Mouse (Mus musculus) neutrophil, adult 65 days (primary cell): ENCODE data around the gene Ddx23. TPM values are rescaled to one million over a fixed set of nuclear protein-coding genes. Genes with fewer than 3 reads are reported as not detected.

Experiments
- total RNA-seq: library from RNA; stranded (reverse); gene quantifications from 2 replicates; pipeline ENCODE4 v1.2.4, GENCODE M21; 2023

The Ddx23 gene
- 68.1 and 73.5 TPM in 2 replicates for total RNA-seq

GRCm38 (mm10) chr15:98662567-98663545, at the start of gene Ddx23:
Gene Ddx23 (minus strand): TSS chr15:98662894.

GRCm38 (mm10) chr15:98707766-98708372, 45.2 kb upstream of the Ddx23 start, which contains the start of gene Ccdc65:
Gene Ccdc65 (plus strand): TSS chr15:98708207.

GRCm38 (mm10) chr15:98676940-98677728, 14.4 kb upstream of the Ddx23 start, which contains the start of gene Rnd1:
Gene Rnd1 (minus strand): TSS chr15:98677461.

GRCm38 (mm10) chr15:98630540-98630939, 32.2 kb downstream of the Ddx23 start, which contains the start of gene Cacnb3:
Gene Cacnb3 (plus strand): TSS chr15:98630840.

GRCm38 (mm10) chr15:98609331-98610130, 53.2 kb downstream of the Ddx23 start, which contains the start of gene Adcy6:
Gene Adcy6 (minus strand): TSS chr15:98610076.

Other genes starting within 250 kb of the Ddx23 start
- gene Olfr282, start 231.7 kb downstream of the Ddx23 start, total RNA-seq, result not detected in 2 replicates
- gene Olfr281, start 210.3 kb downstream of the Ddx23 start, total RNA-seq, result not detected in 2 replicates
- gene OR5BS1P, start 193.0 kb downstream of the Ddx23 start, total RNA-seq, result not detected in 2 replicates
- gene Lalba, start 180.2 kb downstream of the Ddx23 start, total RNA-seq, result not detected in 2 replicates
- not detected in 2 replicates for gene Olfr279, start 170.5 kb downstream of the Ddx23 start, total RNA-seq
- gene Kansl2, start 128.6 kb downstream of the Ddx23 start, total RNA-seq, result 20.3 and 31.7 TPM in 2 replicates
- gene Ccnt1, start 92.0 kb downstream of the Ddx23 start, total RNA-seq, result 156 and 177 TPM in 2 replicates
- gene 4930415O20Rik, start 91.9 kb downstream of the Ddx23 start, total RNA-seq, result not detected in 2 replicates
- gene Adcy6, start 52.8 kb downstream of the Ddx23 start, total RNA-seq, result 1.5 and 2.5 TPM in 2 replicates
- gene Cacnb3, start 32.1 kb downstream of the Ddx23 start, total RNA-seq, result 0.43 and 1.2 TPM in 2 replicates
- gene Rnd1, start 14.6 kb upstream of the Ddx23 start, total RNA-seq, result 16.4 and 16.6 TPM in 2 replicates
- not detected in 2 replicates for gene Ccdc65, start 45.3 kb upstream of the Ddx23 start, total RNA-seq
- 1.4 and 2.0 TPM in 2 replicates for gene Fkbp11, start 65.3 kb upstream of the Ddx23 start, total RNA-seq
- gene Arf3, start 100.3 kb upstream of the Ddx23 start, total RNA-seq, result 72.9 and 90.8 TPM in 2 replicates
- 0.18 TPM in 1 of 2 replicates, not detected in the other for gene Wnt10b, start 115.3 kb upstream of the Ddx23 start, total RNA-seq
- not detected in 2 replicates for gene Wnt1, start 127.0 kb upstream of the Ddx23 start, total RNA-seq
- gene Ddn, start 146.6 kb upstream of the Ddx23 start, total RNA-seq, result not detected in 2 replicates
- gene Prkag1, start 168.6 kb upstream of the Ddx23 start, total RNA-seq, result 158 and 237 TPM in 2 replicates
- gene Kmt2d, start 208.3 kb upstream of the Ddx23 start, total RNA-seq, result 122 and 166 TPM in 2 replicates
- 2.0 and 3.1 TPM in 2 replicates for gene Rhebl1, start 231.6 kb upstream of the Ddx23 start, total RNA-seq
- not detected in 2 replicates for gene Dhh, start 235.6 kb upstream of the Ddx23 start, total RNA-seq